Mouse (Mus musculus): ENCODE measurements around the gene Gchfr. TPM values are rescaled to one million over a fixed set of nuclear protein-coding genes. Genes with fewer than 3 reads are reported as not detected.

Gchfr gene
- 10.5 and 12.4 TPM in 2 replicates for polyA plus RNA-seq (2012; rRNA removed)

GRCm38 (mm10) chr2:119166901-119167865 lies at the start of gene Gchfr:
TSS of gene Gchfr (plus strand) at chr2:119167773.

GRCm38 (mm10) chr2:119156681-119157572 lies 10.6 kb upstream of the Gchfr start, which contains the start of gene Rmdn3:
TSS of gene Rmdn3 (minus strand) at chr2:119157034.

GRCm38 (mm10) chr2:119173991-119174651 lies 6.5 kb downstream of the Gchfr start, which contains the start of gene Gm14137:
TSS of gene Gm14137 (plus strand) at chr2:119174509.

GRCm38 (mm10) chr2:119208344-119209175 lies 41.0 kb downstream of the Gchfr start, which contains the start of the genes Zfyve19 and Dnajc17:
TSS of gene Zfyve19 (plus strand) at chr2:119208617.
TSS of gene Dnajc17 (minus strand) at chr2:119208795.

Other genes with a start within 250 kb of the Gchfr start
- gene Chst14, start 241.3 kb upstream of the Gchfr start, polyA plus RNA-seq (2012; rRNA removed) = 31.2 and 33.1 TPM in 2 replicates
- 6.4 and 6.8 TPM in 2 replicates for gene Ccdc32, start 138.4 kb upstream of the Gchfr start, polyA plus RNA-seq (2012; rRNA removed)
- 5.1 and 6.5 TPM in 2 replicates for gene Rpusd2, start 133.0 kb upstream of the Gchfr start, polyA plus RNA-seq (2012; rRNA removed)
- gene Knl1, start 120.7 kb upstream of the Gchfr start, polyA plus RNA-seq (2012; rRNA removed) = 0.27 and 0.40 TPM in 2 replicates
- 7.4 and 11.0 TPM in 2 replicates for gene Rad51, start 55.0 kb upstream of the Gchfr start, polyA plus RNA-seq (2012; rRNA removed)
- gene Rmdn3, start 10.7 kb upstream of the Gchfr start, polyA plus RNA-seq (2012; rRNA removed) = 18.1 and 27.7 TPM in 2 replicates
- 0.13 and 0.17 TPM in 2 replicates for gene Gm14137, start 6.7 kb downstream of the Gchfr start, polyA plus RNA-seq (2012; rRNA removed)
- gene Zfyve19, start 40.8 kb downstream of the Gchfr start, polyA plus RNA-seq (2012; rRNA removed) = 43.4 and 54.0 TPM in 2 replicates
- gene Dnajc17, start 41.0 kb downstream of the Gchfr start, polyA plus RNA-seq (2012; rRNA removed) = 3.8 and 5.2 TPM in 2 replicates
- 2.0 and 2.3 TPM in 2 replicates for gene Ppp1r14d, start 62.1 kb downstream of the Gchfr start, polyA plus RNA-seq (2012; rRNA removed)
- gene Spint1, start 69.6 kb downstream of the Gchfr start, polyA plus RNA-seq (2012; rRNA removed) = 19.4 and 26.9 TPM in 2 replicates
- gene Rhov, start 103.5 kb downstream of the Gchfr start, polyA plus RNA-seq (2012; rRNA removed) = 1.1 and 2.0 TPM in 2 replicates
- gene Vps18, start 121.0 kb downstream of the Gchfr start, polyA plus RNA-seq (2012; rRNA removed) = 33.1 and 33.4 TPM in 2 replicates
- 23.7 and 24.2 TPM in 2 replicates for gene Dll4, start 158.0 kb downstream of the Gchfr start, polyA plus RNA-seq (2012; rRNA removed)
- gene Chac1, start 183.5 kb downstream of the Gchfr start, polyA plus RNA-seq (2012; rRNA removed) = 4.0 and 9.1 TPM in 2 replicates

Data from ovary, adult 2 months (tissue).